Mouse (Mus musculus) heart, postnatal 4 days (tissue): ENCODE measurements around the gene Rps6ka5. TPM values are rescaled to one million over a fixed set of nuclear protein-coding genes. Genes with fewer than 3 reads are reported as not detected.

Experiments
- DNase-seq: peaks from one replicate; pipeline ENCODE4 v3.0.0; 2021
- total RNA-seq, 2 experiments: library from RNA; stranded (reverse); gene quantifications; 2 replicates each; pipeline ENCODE4 v1.2.3; 2021

The Rps6ka5 gene
- total RNA-seq, result 10 to 100 TPM; 11.1 to 11.6 TPM

DNA sequence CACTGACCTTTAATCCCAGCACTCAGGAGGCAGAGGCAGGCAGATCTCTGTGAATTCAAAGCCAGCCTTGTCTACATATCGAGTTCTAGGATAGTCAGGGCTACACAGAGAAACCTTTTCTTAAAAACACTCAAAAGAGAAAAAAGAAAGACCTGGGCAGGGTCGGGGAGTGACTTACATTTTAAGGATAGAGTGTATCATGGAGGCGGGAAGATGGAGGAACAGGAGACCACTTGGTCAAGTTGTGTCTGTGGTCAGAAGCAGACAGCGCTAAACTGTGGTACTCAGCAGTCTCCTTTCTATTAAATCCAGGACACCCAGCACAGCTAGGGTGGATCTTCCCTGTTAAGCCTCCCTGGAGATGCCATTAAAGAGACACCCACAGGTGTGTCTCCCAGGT is at the start of gene Rps6ka5:
Gene Rps6ka5 (minus strand): TSS at position 333 of the 400 bp plus-strand sequence.
- no peak for DNase-seq

GRCm38 (mm10) chr12:100775911-100776581 is 49.3 kb upstream of the Rps6ka5 start:
- peak; percentile 11 for DNase-seq

DNA sequence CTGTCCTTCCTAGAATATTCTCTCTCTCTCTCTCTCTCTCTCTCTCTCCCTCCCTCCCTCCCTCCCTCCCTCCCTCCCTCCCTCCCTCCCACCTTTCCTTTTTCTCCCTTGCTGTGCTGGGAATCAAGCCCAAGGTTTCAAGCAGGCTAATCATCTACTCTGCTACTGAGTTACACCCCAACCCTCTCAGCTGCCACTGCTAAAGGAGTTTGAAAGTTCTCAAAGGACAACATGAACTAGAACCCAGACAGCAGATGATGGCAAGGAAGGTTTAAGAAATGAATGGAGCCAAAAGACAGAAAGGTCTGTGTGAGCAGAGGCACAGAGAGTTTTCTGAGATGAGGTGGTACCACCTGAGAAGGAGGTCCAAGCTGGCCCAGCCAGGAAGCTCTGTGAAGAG is 48.5 kb upstream of the Rps6ka5 start:
- DNase-seq, result no peak

GRCm38 (mm10) chr12:100774756-100775155 is 48.0 kb upstream of the Rps6ka5 start:
- DNase-seq, result peak; percentile 24

DNA sequence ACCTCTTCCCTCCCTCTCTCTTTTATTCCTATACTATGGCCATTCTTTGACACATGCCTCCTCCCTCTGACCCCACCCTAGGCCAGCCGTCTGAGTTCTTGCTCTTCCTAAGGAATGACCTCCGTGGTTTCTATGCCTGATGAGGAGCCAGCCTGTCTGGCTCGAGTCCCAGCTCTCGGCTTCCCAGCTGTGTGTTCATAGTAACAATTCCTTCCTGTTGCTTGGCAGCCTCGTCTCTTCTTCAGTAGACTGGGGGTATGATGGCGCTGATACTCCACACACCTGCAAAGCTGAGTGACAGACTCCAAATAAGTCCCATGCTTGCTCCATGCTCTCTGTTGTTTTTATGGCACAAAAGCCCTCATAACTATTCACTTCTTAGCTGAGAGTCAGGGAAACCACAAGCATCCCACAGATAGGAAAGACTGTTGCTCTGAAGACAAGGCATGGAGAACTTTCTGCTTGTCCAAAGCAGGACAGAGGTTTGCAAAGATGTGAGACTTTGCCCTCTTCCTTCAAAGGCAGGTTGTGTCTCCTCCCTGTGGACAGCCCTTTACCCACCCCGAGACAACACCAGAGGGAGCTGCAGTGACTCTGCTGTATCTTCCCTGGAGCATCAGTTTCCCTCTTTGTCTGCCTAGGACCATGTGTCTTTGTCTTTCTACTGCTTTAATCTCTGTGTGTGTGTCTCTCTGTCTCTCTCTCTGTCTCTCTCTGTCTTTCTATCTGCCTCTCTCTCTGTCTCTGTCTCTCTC is 45.6 kb upstream of the Rps6ka5 start:
- DNase-seq, result peak; percentile 56

DNA sequence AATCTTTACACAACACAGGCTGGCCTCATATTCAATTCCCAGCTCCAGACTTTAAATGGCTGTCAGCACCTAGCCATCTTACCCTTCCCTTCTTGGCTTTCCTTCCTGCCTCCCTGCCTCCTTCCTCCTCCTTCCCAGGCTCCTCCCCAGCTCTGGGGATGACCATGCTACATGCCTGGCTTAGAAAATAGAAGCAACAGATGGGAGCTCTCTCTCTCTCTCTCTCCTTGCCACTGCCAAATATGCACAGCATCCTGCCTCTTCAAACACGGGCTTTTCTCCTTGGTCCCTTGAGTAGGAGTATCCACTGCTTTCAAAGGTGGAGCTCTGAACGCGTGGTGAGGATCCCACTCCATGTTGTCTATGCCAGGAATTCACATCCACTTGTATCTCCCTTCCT is 44.0 kb upstream of the Rps6ka5 start:
- no peak for DNase-seq

GRCm38 (mm10) chr12:100769871-100770270 is 43.1 kb upstream of the Rps6ka5 start:
- no peak for DNase-seq

GRCm38 (mm10) chr12:100764329-100765018 is 37.7 kb upstream of the Rps6ka5 start:
- DNase-seq, result no peak

GRCm38 (mm10) chr12:100762663-100763425 is 36.1 kb upstream of the Rps6ka5 start:
- DNase-seq, result no peak

- no peak for DNase-seq
Measured at GRCm38 (mm10) chr12:100757427-100757826, 30.6 kb upstream of the Rps6ka5 start.

GRCm38 (mm10) chr12:100753716-100754115 is 26.9 kb upstream of the Rps6ka5 start:
- no peak for DNase-seq

GRCm38 (mm10) chr12:100752977-100753376 is 26.2 kb upstream of the Rps6ka5 start:
- DNase-seq, result no peak

DNA sequence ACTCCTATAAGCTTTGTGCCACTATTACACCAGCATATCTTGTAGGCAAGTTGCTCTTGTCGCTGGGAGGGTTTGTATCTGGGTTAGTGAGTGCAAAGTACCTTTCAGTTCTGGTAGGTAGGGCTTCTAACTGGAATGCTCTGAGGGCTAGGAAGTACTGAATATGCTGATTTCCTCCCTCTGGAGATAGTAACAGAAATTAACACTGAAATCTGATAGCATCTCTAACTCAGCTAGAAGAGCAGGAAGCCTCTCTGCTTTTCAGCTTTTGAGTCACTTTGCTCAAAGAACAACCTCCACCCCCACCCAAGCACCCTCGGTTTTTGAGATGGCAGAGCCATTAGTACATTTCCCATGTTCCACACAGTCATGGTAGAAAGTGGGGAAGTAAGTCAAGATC is 15.7 kb upstream of the Rps6ka5 start:
- DNase-seq, result no peak

DNA sequence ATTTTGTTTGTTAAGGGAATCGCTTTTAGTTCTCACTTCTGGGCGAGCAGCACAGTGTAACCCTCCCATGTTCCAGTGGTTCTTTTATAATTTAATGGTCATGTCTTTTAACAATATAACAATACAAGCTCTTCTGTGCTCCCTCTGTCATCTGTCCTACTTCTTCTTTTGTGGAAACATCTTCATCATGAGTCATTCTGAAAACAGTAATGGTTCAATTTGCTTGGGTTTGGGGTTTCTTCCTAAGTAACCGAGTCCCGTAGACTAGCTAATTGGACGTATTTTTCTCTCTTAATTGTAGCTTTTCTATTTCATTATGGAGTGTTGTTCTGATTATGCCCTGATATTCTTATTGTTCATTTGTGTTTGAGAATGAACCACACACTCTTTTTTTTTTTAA is 13.5 kb upstream of the Rps6ka5 start:
- no peak for DNase-seq

- DNase-seq, result no peak
Measured at GRCm38 (mm10) chr12:100739011-100739570, 12.3 kb upstream of the Rps6ka5 start.

DNA sequence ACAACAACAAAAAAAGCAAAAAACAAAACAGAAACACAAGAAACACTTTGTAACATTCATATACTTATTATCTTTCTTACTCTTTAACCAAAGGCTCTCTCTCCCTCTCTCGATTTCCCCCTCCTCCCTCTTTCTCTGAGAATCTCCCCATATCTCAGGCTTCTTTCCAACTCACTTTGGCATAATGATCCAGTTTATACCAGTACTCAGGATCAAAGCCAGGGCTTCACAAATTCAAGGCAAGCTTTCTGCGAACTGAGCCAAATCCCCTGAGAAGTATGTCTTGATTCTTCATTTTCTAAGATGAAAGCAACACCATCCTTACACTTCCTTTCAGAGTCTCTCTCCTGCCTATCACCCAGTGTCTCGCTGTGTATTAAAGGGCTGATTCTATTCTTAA is 11.7 kb upstream of the Rps6ka5 start:
- no peak for DNase-seq

GRCm38 (mm10) chr12:100735581-100735980 is 8.8 kb upstream of the Rps6ka5 start:
- DNase-seq, result no peak

GRCm38 (mm10) chr12:100735156-100735555 is 8.4 kb upstream of the Rps6ka5 start:
- DNase-seq, result no peak

DNA sequence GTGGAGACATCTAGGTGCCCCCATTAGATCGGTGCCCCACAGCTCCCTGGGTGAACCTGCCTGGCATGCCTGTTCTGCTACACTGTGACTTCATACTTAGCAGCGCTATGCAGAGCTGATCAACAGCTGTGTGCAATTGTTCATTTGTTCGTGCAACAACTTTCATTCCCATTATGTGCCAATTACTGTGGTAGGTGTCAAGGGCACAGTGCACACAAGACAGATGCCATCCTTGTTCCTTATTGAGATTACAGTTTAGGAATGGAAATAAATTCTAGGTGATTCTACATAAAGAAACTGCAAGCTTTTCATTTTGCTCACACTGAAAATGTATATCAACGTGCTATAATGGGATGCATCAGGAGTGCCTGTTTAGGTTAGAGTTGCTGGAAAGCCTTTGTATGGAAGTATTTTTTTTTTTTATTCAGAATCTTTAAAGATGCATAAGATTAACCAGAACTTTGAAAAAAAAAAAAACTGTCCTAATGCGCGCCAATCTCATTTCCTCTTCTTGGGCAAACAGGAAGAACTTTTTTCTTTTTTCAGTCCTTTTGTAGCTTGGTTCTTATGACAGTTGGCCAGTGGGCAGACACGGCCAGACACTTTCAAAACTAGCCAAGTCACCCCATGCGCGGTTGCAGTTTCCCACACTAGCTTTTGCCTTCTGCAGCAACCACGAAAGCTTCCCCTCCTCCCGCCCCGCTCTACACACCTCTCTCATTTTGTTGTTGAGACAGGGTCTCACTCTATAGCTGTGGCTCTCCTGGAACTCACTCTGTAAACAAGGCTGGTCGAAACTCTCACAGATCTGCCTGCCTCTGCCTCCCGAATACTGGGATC is 2.1 kb upstream of the Rps6ka5 start:
- no peak for DNase-seq

- no peak for DNase-seq
Measured at GRCm38 (mm10) chr12:100727891-100728290, 1.1 kb upstream of the Rps6ka5 start.

DNA sequence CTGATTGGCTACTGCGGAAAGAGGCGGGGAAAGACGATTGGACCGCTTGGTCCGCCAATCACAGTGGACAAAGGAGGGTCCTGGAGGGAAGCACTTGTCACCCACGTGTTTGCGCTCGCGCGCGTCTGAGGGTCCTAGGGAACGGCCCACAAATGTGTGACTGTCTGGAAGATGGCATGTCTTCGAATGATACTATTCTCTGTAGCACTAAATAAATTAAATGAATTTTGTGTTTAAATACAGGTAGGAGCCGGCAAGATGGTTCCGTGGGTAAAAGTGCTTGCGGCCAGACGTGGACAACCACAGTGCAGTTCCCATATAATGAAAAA is 1.4 kb downstream of the Rps6ka5 start:
- no peak for DNase-seq
